Mouse (Mus musculus): Measurements from ENCODE around the gene Tuba1b.

GRCm38 (mm10) chr15:98976763-98977758 is 42.7 kb upstream of the Tuba1b start:
- TF ChIP-seq POLR2A (IDR thresholded peaks at IDR 0.05; ENCODE audit: control insufficient read depth, low read depth, low read length) = no peak
- no peak for TF ChIP-seq CTCF (IDR thresholded peaks at IDR 0.05; ENCODE audit: control insufficient read depth, insufficient read depth, insufficient replicate concordance, low read depth, low read length)

All from testis, adult 2 months (tissue).